In the genomic region with DNA sequence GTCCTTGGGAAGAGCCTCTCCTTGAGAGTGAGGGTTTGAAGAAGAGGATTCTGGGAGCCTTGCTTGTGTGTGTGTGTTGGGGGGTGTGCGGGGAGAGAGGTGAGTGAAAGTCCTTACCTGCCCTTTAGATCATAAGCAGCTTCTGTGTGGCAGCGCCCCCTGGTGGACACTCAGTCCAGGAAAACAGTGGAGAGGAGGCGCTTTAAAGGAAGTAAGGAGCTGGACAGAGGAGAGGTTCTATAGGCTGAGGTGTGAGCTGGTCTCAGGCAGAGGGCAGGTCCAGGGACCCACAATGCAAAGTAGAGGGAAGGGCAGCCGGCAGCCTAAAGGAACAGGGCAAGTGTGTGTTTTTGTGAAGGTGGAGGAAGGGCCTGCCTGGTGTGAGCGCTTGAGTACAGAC, we compare ENCODE assay signal across 7 mouse cellular contexts. TPM values are rescaled to one million over a fixed set of nuclear protein-coding genes. Genes with fewer than 3 reads are reported as not detected.
DNase-seq lines count a peak whose midpoint lies in the region; ATAC-seq and TF ChIP-seq lines count a peak whose summit lies in the region.

No protein-coding gene starts in this region.

- DNase-seq in adrenal gland, adult 18-20 months (ENCODE audit: low spot score in 2 of 2): peak; percentile 78 to 82
- DNase-seq in gastrocnemius, postnatal 10 days: peak; percentile 86
- DNase-seq in kidney, adult 11 months: peak; percentile 74
- DNase-seq in spleen, adult 2 months (ENCODE audit: low read depth in 1 of 2, low spot score in 2 of 2): peak; percentile 57 to 79

- peaks cover 47% of the 10 kb centered on the region for H3K36me3 ChIP-seq in limb, embryonic 13.5 days
- peaks cover 25% of the 10 kb centered on the region for H3K36me3 ChIP-seq in midbrain, embryonic 16.5 days (ENCODE audit: control insufficient read depth, insufficient read depth, low read length)
- peaks cover 6% of the 10 kb centered on the region for H3K36me3 ChIP-seq in spleen, adult 2 months (ENCODE audit: control insufficient read depth, insufficient read depth, low read length)

- H3K27me3 ChIP-seq in limb, embryonic 13.5 days: no peaks in the 10 kb centered on the region
- H3K27me3 ChIP-seq in midbrain, embryonic 16.5 days (ENCODE audit: control insufficient read depth, insufficient read depth, low read depth, low read length): no peaks in the 10 kb centered on the region
- no peaks in the 10 kb centered on the region for H3K27me3 ChIP-seq in spleen, adult 2 months (ENCODE audit: control insufficient read depth, insufficient read depth, low read length)

- no peak for TF ChIP-seq POLR2A in spleen, adult 2 months (IDR thresholded peaks at IDR 0.05; ENCODE audit: low read depth, low read length)

- H3K9ac ChIP-seq in limb, embryonic 13.5 days: no peak overlapping the region; the same call in 1 of the 2 replicates
- H3K9ac ChIP-seq in midbrain, embryonic 16.5 days (ENCODE audit: low read depth, low read length): no peak overlapping the region

- H3K4me1 ChIP-seq in limb, embryonic 13.5 days: no peaks in the 10 kb centered on the region
- peaks cover 3% of the 10 kb centered on the region; the same call in 1 of the 2 replicates for H3K4me1 ChIP-seq in midbrain, embryonic 16.5 days (ENCODE audit: control insufficient read depth, insufficient read depth, low read length)
- peaks cover 2% of the 10 kb centered on the region; the same call in 1 of the 2 replicates for H3K4me1 ChIP-seq in spleen, adult 2 months (ENCODE audit: control insufficient read depth, insufficient read depth, insufficient read length)

- peak; percentile 86; the same call in 1 of the 2 replicates for TF ChIP-seq CTCF in spleen, adult 2 months (IDR thresholded peaks at IDR 0.05; ENCODE audit: extremely low read depth, insufficient read depth, insufficient read length, insufficient replicate concordance)

- H3K4me3 ChIP-seq in limb, embryonic 13.5 days: no peak overlapping the region
- no peak overlapping the region for H3K4me3 ChIP-seq in midbrain, embryonic 16.5 days (ENCODE audit: low read depth, low read length)
- H3K4me3 ChIP-seq in spleen, adult 2 months (ENCODE audit: extremely low read depth, insufficient read depth, insufficient read length): no peak overlapping the region

- H3K9me3 ChIP-seq in limb, embryonic 13.5 days: no peaks in the 10 kb centered on the region
- no peaks in the 10 kb centered on the region for H3K9me3 ChIP-seq in midbrain, embryonic 16.5 days (replicated peaks; ENCODE audit: control insufficient read depth, low read length, poor library complexity, severe bottlenecking)

- peak; percentile 87 for ATAC-seq in common myeloid progenitor, adult 5-6 weeks (replicated peaks; ENCODE audit: low read depth, poor library complexity, severe bottlenecking)
- ATAC-seq in limb, embryonic 13.5 days (ENCODE audit: low FRiP score, low read depth): peak; percentile 48; the same call in 1 of the 2 replicates
- peak; percentile 16 for ATAC-seq in midbrain, embryonic 16.5 days

- H3K27ac ChIP-seq in limb, embryonic 13.5 days: no peak overlapping the region
- no peak overlapping the region for H3K27ac ChIP-seq in midbrain, embryonic 16.5 days (ENCODE audit: low read length)
- no peak overlapping the region for H3K27ac ChIP-seq in spleen, adult 2 months (ENCODE audit: insufficient read depth, low read length)

- 21% methylated on average over 5 of the region's 5 CpGs for WGBS in limb, embryonic 13.5 days
- 24% methylated on average over 5 of the region's 5 CpGs for WGBS in midbrain, embryonic 16.5 days
- 24% methylated on average over 5 of the region's 5 CpGs for WGBS in spleen, adult 2 months

- no peak overlapping the region for H3K4me2 ChIP-seq in limb, embryonic 13.5 days (replicated peaks)
- H3K4me2 ChIP-seq in midbrain, embryonic 16.5 days (ENCODE audit: low read length): no peak overlapping the region

RNA-seq across cellular contexts. Expression of a gene that starts 8.7 kb away (rescaled TPM):
- total RNA-seq in adrenal gland, adult 18-20 months (2021): 10 to 100 TPM in 1 of 2 experiments, 1 to 10 TPM in 1; 4.9 to 13.5 TPM
- 1.2 and 3.2 TPM in 2 replicates for total RNA-seq in common myeloid progenitor, adult 5-6 weeks (2017)
- 1 to 10 TPM; 2.8 to 3.6 TPM for total RNA-seq in gastrocnemius, postnatal 10 days (2021)
- polyA plus RNA-seq in limb, embryonic 13.5 days (2015; fragmentation: Nextera tagmentation; extraction: Ambion mirVana): 6.0 and 6.5 TPM in 2 replicates
- 70.4 and 74.3 TPM in 2 replicates for polyA plus RNA-seq in midbrain, embryonic 16.5 days (2015; fragmentation: Nextera tagmentation; extraction: Ambion mirVana)
- 5.9 and 6.8 TPM in 2 replicates for polyA plus RNA-seq in spleen, adult 2 months (2012; rRNA removed)

RNA-seq across cellular contexts. Expression of a gene that starts 8.8 kb away (rescaled TPM):
- total RNA-seq in adrenal gland, adult 18-20 months (2021): 100 to 1,000 TPM; 207 to 235 TPM
- total RNA-seq in common myeloid progenitor, adult 5-6 weeks (2017): 380 and 416 TPM in 2 replicates
- 100 to 1,000 TPM; 169 to 170 TPM for total RNA-seq in gastrocnemius, postnatal 10 days (2021)
- polyA plus RNA-seq in limb, embryonic 13.5 days (2015; fragmentation: Nextera tagmentation; extraction: Ambion mirVana): 612 and 628 TPM in 2 replicates
- 504 and 541 TPM in 2 replicates for polyA plus RNA-seq in midbrain, embryonic 16.5 days (2015; fragmentation: Nextera tagmentation; extraction: Ambion mirVana)
- polyA plus RNA-seq in spleen, adult 2 months (2012; rRNA removed): 87.4 and 96.4 TPM in 2 replicates

RNA-seq across cellular contexts. Expression of a gene that starts 19.4 kb away (rescaled TPM):
- total RNA-seq in adrenal gland, adult 18-20 months (2021): 10 to 100 TPM; 14.6 to 15.3 TPM
- total RNA-seq in common myeloid progenitor, adult 5-6 weeks (2017): 9.7 and 12.5 TPM in 2 replicates
- 10 to 100 TPM; 10.4 to 12.1 TPM for total RNA-seq in gastrocnemius, postnatal 10 days (2021)
- polyA plus RNA-seq in limb, embryonic 13.5 days (2015; fragmentation: Nextera tagmentation; extraction: Ambion mirVana): 29.5 and 29.9 TPM in 2 replicates
- polyA plus RNA-seq in midbrain, embryonic 16.5 days (2015; fragmentation: Nextera tagmentation; extraction: Ambion mirVana): 34.9 and 35.7 TPM in 2 replicates
- 12.8 and 13.9 TPM in 2 replicates for polyA plus RNA-seq in spleen, adult 2 months (2012; rRNA removed)

RNA-seq across cellular contexts. Expression of a gene that starts 26.2 kb away (rescaled TPM):
- 10 to 100 TPM; 35.9 to 44.5 TPM for total RNA-seq in adrenal gland, adult 18-20 months (2021)
- total RNA-seq in common myeloid progenitor, adult 5-6 weeks (2017): 27.1 and 45.8 TPM in 2 replicates
- 10 to 100 TPM; 44.1 to 46.2 TPM for total RNA-seq in gastrocnemius, postnatal 10 days (2021)
- 11.2 and 11.7 TPM in 2 replicates for polyA plus RNA-seq in limb, embryonic 13.5 days (2015; fragmentation: Nextera tagmentation; extraction: Ambion mirVana)
- polyA plus RNA-seq in midbrain, embryonic 16.5 days (2015; fragmentation: Nextera tagmentation; extraction: Ambion mirVana): 21.0 and 22.4 TPM in 2 replicates
- polyA plus RNA-seq in spleen, adult 2 months (2012; rRNA removed): 17.9 and 25.8 TPM in 2 replicates

RNA-seq across cellular contexts. Expression of a gene that starts 53.3 kb away (rescaled TPM):
- under 1 TPM in 1 of 2 experiments, not detected in 1; 0.10 TPM for total RNA-seq in adrenal gland, adult 18-20 months (2021)
- not detected in 2 replicates for total RNA-seq in common myeloid progenitor, adult 5-6 weeks (2017)
- total RNA-seq in gastrocnemius, postnatal 10 days (2021): under 1 TPM; 0.29 to 0.42 TPM
- not detected in 2 replicates for polyA plus RNA-seq in limb, embryonic 13.5 days (2015; fragmentation: Nextera tagmentation; extraction: Ambion mirVana)
- 3.3 TPM in 2 replicates for polyA plus RNA-seq in midbrain, embryonic 16.5 days (2015; fragmentation: Nextera tagmentation; extraction: Ambion mirVana)
- not detected in 2 replicates for polyA plus RNA-seq in spleen, adult 2 months (2012; rRNA removed)

Comparison
In these comparisons a context has a peak if more than half of its experiments do, and no peak if none do; other contexts are left out.
1. ATAC-seq: peak in every context shown above with its lines; median percentile 87 in common myeloid progenitor, adult 5-6 weeks; 48 in limb, embryonic 13.5 days; 16 in midbrain, embryonic 16.5 days.